In genomic region chr16:98081140-98081539, GRCm38 (mm10) we compare ENCODE assay signal across 7 mouse cellular contexts. TPM values are rescaled to one million over a fixed set of nuclear protein-coding genes. Genes with fewer than 3 reads are reported as not detected.
DNase-seq lines count a peak whose midpoint lies in the region; ATAC-seq and TF ChIP-seq lines count a peak whose summit lies in the region.
"Not testable (repeated sequence)": the region's sequence is repeated elsewhere in the genome, so short reads cannot be mapped to it uniquely, and the experiment has no call there.

No protein-coding gene starts in this region.

- H3K4me3 ChIP-seq in embryonic facial prominence, embryonic 11.5 days (ENCODE audit: low read depth, low read length), result peak overlapping the region; percentile 71
- peak overlapping the region; percentile 61 for H3K4me3 ChIP-seq in forebrain, postnatal 0 days (ENCODE audit: low read depth, low read length)
- H3K4me3 ChIP-seq in hindbrain, embryonic 14.5 days (replicated peaks; ENCODE audit: low read length), result peak overlapping the region; percentile 81
- H3K4me3 ChIP-seq in left cerebral cortex, adult 2 months, result peak overlapping the region; percentile 83
- H3K4me3 ChIP-seq in liver, postnatal 0 days (ENCODE audit: low read depth, low read length), result peak overlapping the region; percentile 89
- peak overlapping the region; percentile 61 for H3K4me3 ChIP-seq in midbrain, postnatal 0 days (ENCODE audit: low read depth, low read length)

- H3K4me1 ChIP-seq in embryonic facial prominence, embryonic 11.5 days (ENCODE audit: control insufficient read depth, insufficient read depth, low read length); forebrain, postnatal 0 days (ENCODE audit: insufficient read depth); hindbrain, embryonic 14.5 days (replicated peaks; ENCODE audit: control insufficient read depth, insufficient read depth, low read length); midbrain, postnatal 0 days (ENCODE audit: insufficient read depth, low read length): not testable (repeated sequence)
- peaks cover 10% of the 10 kb centered on the region; the same call in 1 of the 2 replicates for H3K4me1 ChIP-seq in liver, postnatal 0 days (ENCODE audit: insufficient read depth)

- H3K27me3 ChIP-seq in embryonic facial prominence, embryonic 11.5 days (ENCODE audit: control insufficient read depth, insufficient read depth, low read length); forebrain, postnatal 0 days (ENCODE audit: insufficient read depth, low read length); hindbrain, embryonic 14.5 days (ENCODE audit: control insufficient read depth, insufficient read depth, low read length); liver, postnatal 0 days (ENCODE audit: insufficient read depth, low read length); midbrain, postnatal 0 days (ENCODE audit: insufficient read depth, low read length): not testable (repeated sequence)

- WGBS in embryonic facial prominence, embryonic 11.5 days, result 86% methylated on average over 1 of the region's 1 CpGs
- 52% methylated on average over 1 of the region's 1 CpGs for WGBS in forebrain, postnatal 0 days
- WGBS in hindbrain, embryonic 14.5 days, result 67% methylated on average over 1 of the region's 1 CpGs
- WGBS in liver, postnatal 0 days (ENCODE audit: insufficient replicate concordance), result 78% methylated on average over 1 of the region's 1 CpGs
- WGBS in midbrain, postnatal 0 days, result 74% methylated on average over 1 of the region's 1 CpGs

- H3K4me2 ChIP-seq in embryonic facial prominence, embryonic 11.5 days (ENCODE audit: low read depth, low read length), result peak overlapping the region; percentile 57
- H3K4me2 ChIP-seq in forebrain, postnatal 0 days (ENCODE audit: low read depth), result peak overlapping the region; percentile 79
- peak overlapping the region; percentile 71 for H3K4me2 ChIP-seq in hindbrain, embryonic 14.5 days (replicated peaks)
- H3K4me2 ChIP-seq in liver, postnatal 0 days (ENCODE audit: low read depth, low read length), result peak overlapping the region; percentile 93
- H3K4me2 ChIP-seq in midbrain, postnatal 0 days (ENCODE audit: low read depth, low read length, poor library complexity, severe bottlenecking), result peak overlapping the region; percentile 72

- not testable (repeated sequence) for TF ChIP-seq EP300 in liver, postnatal 0 days (IDR thresholded peaks at IDR 0.05; ENCODE audit: low read depth)

- intact Hi-C loops in left cerebral cortex, adult 2 months (cut with DNase I), result loop anchor here (2.0 kb wide), 1 partner anchor 118 kb away; the partner anchor contains the start of genes C2cd2 and Zbtb21

- not testable (repeated sequence) for H3K36me3 ChIP-seq in embryonic facial prominence, embryonic 11.5 days (replicated peaks; ENCODE audit: control insufficient read depth, insufficient read depth, low read depth, low read length); forebrain, postnatal 0 days (ENCODE audit: insufficient read depth); hindbrain, embryonic 14.5 days (replicated peaks; ENCODE audit: control insufficient read depth, insufficient read depth); liver, postnatal 0 days (replicated peaks; ENCODE audit: insufficient read depth, low read length); midbrain, postnatal 0 days (ENCODE audit: insufficient read depth, low read length)

- H3K9ac ChIP-seq in embryonic facial prominence, embryonic 11.5 days (replicated peaks; ENCODE audit: low read length), result peak overlapping the region; percentile 73
- peak overlapping the region; percentile 50; the same call in 1 of the 2 replicates for H3K9ac ChIP-seq in forebrain, postnatal 0 days
- peak overlapping the region; percentile 64 for H3K9ac ChIP-seq in hindbrain, embryonic 14.5 days
- peak overlapping the region; percentile 84 for H3K9ac ChIP-seq in liver, postnatal 0 days (replicated peaks)
- H3K9ac ChIP-seq in midbrain, postnatal 0 days (replicated peaks; ENCODE audit: low read length, poor library complexity, severe bottlenecking), result not testable (repeated sequence)

- not testable (repeated sequence) for H3K9me3 ChIP-seq in embryonic facial prominence, embryonic 11.5 days (replicated peaks; ENCODE audit: control insufficient read depth, low read length); forebrain, postnatal 0 days (ENCODE audit: low read length); hindbrain, embryonic 14.5 days (ENCODE audit: control insufficient read depth, low read length); liver, postnatal 0 days (ENCODE audit: low read length); midbrain, postnatal 0 days (ENCODE audit: low read length)

- not testable (repeated sequence) for H3K27ac ChIP-seq in embryonic facial prominence, embryonic 11.5 days (replicated peaks; ENCODE audit: low read depth, low read length); forebrain, postnatal 0 days (ENCODE audit: low read depth, low read length); hindbrain, embryonic 14.5 days; left cerebral cortex, adult 2 months; liver, postnatal 0 days (ENCODE audit: low read depth); midbrain, postnatal 0 days (ENCODE audit: low read depth, low read length)

- ATAC-seq in embryonic facial prominence, embryonic 11.5 days (replicated peaks; ENCODE audit: insufficient number of reproducible peaks, low FRiP score, low TSS enrichment, low read depth); forebrain, postnatal 0 days; hindbrain, embryonic 14.5 days (ENCODE audit: low FRiP score); liver, postnatal 0 days; midbrain, postnatal 0 days (ENCODE audit: low FRiP score): not testable (repeated sequence)

- peak; percentile 0 for DNase-seq in Muller cell, postnatal 12 days (ENCODE audit: inconsistent ontology term)
- peak; percentile 1 for DNase-seq in embryonic facial prominence, embryonic 11.5 days (ENCODE audit: low spot score)
- DNase-seq in forebrain, postnatal 0 days, result peak; percentile 13
- DNase-seq in hindbrain, embryonic 14.5 days (ENCODE audit: low spot score), result peak; percentile 30
- not testable (repeated sequence) for DNase-seq in left cerebral cortex, adult 2 months (ENCODE audit: extremely low spot score in 1 of 2, low spot score in 2 of 2); liver, postnatal 0 days
- DNase-seq in midbrain, postnatal 0 days (ENCODE audit: low spot score), result peak; percentile 55

- not testable (repeated sequence) for TF ChIP-seq CTCF in forebrain, postnatal 0 days (IDR thresholded peaks at IDR 0.05; ENCODE audit: low read depth); left cerebral cortex, adult 2 months (IDR thresholded peaks at IDR 0.05); liver, postnatal 0 days (IDR thresholded peaks at IDR 0.05; ENCODE audit: low read depth); midbrain, postnatal 0 days (IDR thresholded peaks at IDR 0.05)

RNA-seq across cellular contexts. Expression of gene A630089N07Rik, which starts 1.1 kb away (rescaled TPM):
- 27.3 and 31.9 TPM in 2 replicates for polyA plus RNA-seq in embryonic facial prominence, embryonic 11.5 days (2014; fragmentation: Nextera tagmentation; extraction: Ambion mirVana)
- total RNA-seq in forebrain, postnatal 0 days (2014; rRNA removed), result 6.8 and 10.2 TPM in 2 replicates
- 6.5 and 8.0 TPM in 2 replicates for polyA plus RNA-seq in forebrain, postnatal 0 days (2015; fragmentation: Nextera tagmentation; extraction: Ambion mirVana)
- 14.3 and 15.3 TPM in 2 replicates for polyA plus RNA-seq in hindbrain, embryonic 14.5 days (2014; fragmentation: Nextera tagmentation; extraction: Ambion mirVana)
- 1 to 10 TPM; 7.0 to 8.3 TPM for total RNA-seq in left cerebral cortex, adult 2 months (2021)
- 2.3 and 3.0 TPM in 2 replicates for polyA plus RNA-seq in liver, postnatal 0 days (2015; fragmentation: Nextera tagmentation; extraction: Ambion mirVana)
- total RNA-seq in midbrain, postnatal 0 days (2014; rRNA removed), result 7.0 and 7.5 TPM in 2 replicates
- polyA plus RNA-seq in midbrain, postnatal 0 days (2015; fragmentation: Nextera tagmentation; extraction: Ambion mirVana), result 5.3 and 7.6 TPM in 2 replicates
